Mouse (Mus musculus) neural tube, embryonic 12.5 days (tissue): ENCODE data around the gene Hoxd9. TPM values are rescaled to one million over a fixed set of nuclear protein-coding genes. Genes with fewer than 3 reads are reported as not detected.

Source experiments
- ATAC-seq: fragments of 200-750 bp; cut with Nextera tagmentation; 2 replicates; pipeline ENCODE4 v1.8.0; 2017; ENCODE audit warnings: low read depth, mild to moderate bottlenecking, moderate TSS enrichment, moderate library complexity; ENCODE audit not compliant: low FRiP score
- H3K27ac ChIP-seq: fragments of 300-500 bp; sonication (generic); 2 replicates; pipeline ENCODE4 v1.5.1; 2016
- H3K27me3 ChIP-seq: fragments of 300-500 bp; sonication (generic); replicated peaks from 2 replicates; pipeline ENCODE4 v1.6.1; 2016; ENCODE audit warnings: mild to moderate bottlenecking
- H3K36me3 ChIP-seq: fragments of 300-500 bp; sonication (generic); 2 replicates; pipeline ENCODE4 v1.6.1; 2016; ENCODE audit warnings: mild to moderate bottlenecking
- H3K4me1 ChIP-seq: fragments of 300-500 bp; sonication (generic); 2 replicates; pipeline ENCODE4 v1.6.1; 2016
- H3K4me2 ChIP-seq: fragments of 300-500 bp; sonication (generic); replicated peaks from 2 replicates; pipeline ENCODE4 v1.6.1; 2016; ENCODE audit warnings: mild to moderate bottlenecking
- H3K4me3 ChIP-seq: fragments of 300-500 bp; sonication (generic); 2 replicates; pipeline ENCODE4 v1.5.1; 2016
- H3K9ac ChIP-seq: fragments of 300-500 bp; sonication (generic); 2 replicates; pipeline ENCODE4 v1.6.1; 2016; ENCODE audit warnings: mild to moderate bottlenecking
- H3K9me3 ChIP-seq: fragments of 300-500 bp; sonication (generic); 2 replicates; pipeline ENCODE4 v1.6.1; 2016; ENCODE audit warnings: mild to moderate bottlenecking
- WGBS: fragments of 180-500 bp; shearing (Covaris S2); methylation state at CpG from one replicate; pipeline ENCODE4 v1.1.7; 2016; 5-methylcytosine and 5-hydroxymethylcytosine counted together
- polyA plus RNA-seq: library from polyadenylated mRNA; unstranded; fragments of >200 nt; fragmentation: Nextera tagmentation; extraction: Ambion mirVana; gene quantifications from 2 replicates; pipeline ENCODE4 v1.2.1, GENCODE M21; 2016

The Hoxd9 gene
- polyA plus RNA-seq, 1 experiment from 2014 or later = 34.4 TPM

GRCm38 (mm10) chr2:74670632-74671188, 26.8 kb upstream of the Hoxd9 start:
- WGBS = 3% methylated on average over 3 of the region's 3 CpGs
- H3K4me1 ChIP-seq = peaks cover 28% of the 10 kb centered on the region
- no peak overlapping the region for H3K4me2 ChIP-seq
- H3K9ac ChIP-seq = no peak overlapping the region
- H3K9me3 ChIP-seq = no peaks in the 10 kb centered on the region
- H3K4me3 ChIP-seq = no peak overlapping the region
- H3K36me3 ChIP-seq = no peaks in the 10 kb centered on the region
- H3K27ac ChIP-seq = no peak overlapping the region
- ATAC-seq = no peak
- peaks cover 97% of the 10 kb centered on the region for H3K27me3 ChIP-seq

- no peak for ATAC-seq
- H3K9me3 ChIP-seq = no peaks in the 10 kb centered on the region
- no peak overlapping the region for H3K9ac ChIP-seq
- 4% methylated on average over 5 of the region's 5 CpGs for WGBS
- H3K27me3 ChIP-seq = peaks cover 98% of the 10 kb centered on the region
- no peaks in the 10 kb centered on the region for H3K36me3 ChIP-seq
- H3K4me2 ChIP-seq = peak overlapping the region; percentile 1; the same call in 1 of the 2 replicates
- peaks cover 28% of the 10 kb centered on the region for H3K4me1 ChIP-seq
- H3K4me3 ChIP-seq = no peak overlapping the region
- no peak overlapping the region for H3K27ac ChIP-seq
Observed at GRCm38 (mm10) chr2:74671847-74672246, 25.7 kb upstream of the Hoxd9 start.

GRCm38 (mm10) chr2:74672481-74673362, 24.8 kb upstream of the Hoxd9 start:
- no peaks in the 10 kb centered on the region for H3K9me3 ChIP-seq
- peaks cover 98% of the 10 kb centered on the region for H3K27me3 ChIP-seq
- H3K36me3 ChIP-seq = no peaks in the 10 kb centered on the region
- H3K4me1 ChIP-seq = peaks cover 24% of the 10 kb centered on the region
- 0 out of 2 replicates have a peak overlapping the region, but pooled peaks have one; percentile 29 for H3K9ac ChIP-seq
- peak overlapping the region; percentile 59 for H3K4me2 ChIP-seq
- no peak overlapping the region for H3K27ac ChIP-seq
- peak; percentile 43; the same call in 1 of the 2 replicates for ATAC-seq
- WGBS = under 1% methylated on average over 40 of the region's 40 CpGs
- H3K4me3 ChIP-seq = peak overlapping the region; percentile 24; the same call in 1 of the 2 replicates

GRCm38 (mm10) chr2:74673835-74674425, 23.6 kb upstream of the Hoxd9 start:
- peaks cover 98% of the 10 kb centered on the region for H3K27me3 ChIP-seq
- H3K4me1 ChIP-seq = peaks cover 15% of the 10 kb centered on the region
- no peaks in the 10 kb centered on the region for H3K9me3 ChIP-seq
- under 1% methylated on average over 24 of the region's 24 CpGs for WGBS
- ATAC-seq = no peak
- no peak overlapping the region; the same call in 1 of the 2 replicates for H3K4me2 ChIP-seq
- H3K27ac ChIP-seq = no peak overlapping the region
- no peaks in the 10 kb centered on the region for H3K36me3 ChIP-seq
- H3K9ac ChIP-seq = no peak overlapping the region
- H3K4me3 ChIP-seq = 0 out of 2 replicates have a peak overlapping the region, but pooled peaks have one; percentile 2

- Histone ChIP-seq H3K4me2 (peak within 1 kb of the TSS; percentile 42), H3K9ac (peak within 1 kb of the TSS; percentile 36), H3K27me3 (peaks cover 98% of the 10 kb centered on the region), H3K9me3 (no peaks in the 10 kb centered on the region), H3K4me3 (peak within 1 kb of the TSS; percentile 25), H3K4me1 (peaks cover 15% of the 10 kb centered on the region), H3K36me3 (no peaks in the 10 kb centered on the region), H3K27ac (no peak within 1 kb of the TSS)
- under 1% methylated on average over 47 of the region's 47 CpGs for WGBS
- no peak for ATAC-seq
Observed at GRCm38 (mm10) chr2:74674881-74675665, 22.5 kb upstream of the Hoxd9 start, which contains the start of gene Hoxd12. Gene Hoxd12, plus strand, starts transcription at chr2:74675013.

GRCm38 (mm10) chr2:74675666-74676282, 21.8 kb upstream of the Hoxd9 start:
- Histone ChIP-seq H3K4me2 (peak overlapping the region; percentile 42), H3K4me3 (peak overlapping the region; percentile 25), H3K27ac (no peak overlapping the region), H3K9me3 (no peaks in the 10 kb centered on the region), H3K27me3 (peaks cover 98% of the 10 kb centered on the region), H3K36me3 (no peaks in the 10 kb centered on the region), H3K9ac (peak overlapping the region; percentile 36), H3K4me1 (peaks cover 15% of the 10 kb centered on the region)
- ATAC-seq = no peak
- 3% methylated on average over 24 of the region's 24 CpGs for WGBS

GRCm38 (mm10) chr2:74676376-74677052, 21.0 kb upstream of the Hoxd9 start:
- no peak for ATAC-seq
- 3% methylated on average over 9 of the region's 9 CpGs for WGBS
- Histone ChIP-seq H3K36me3 (no peaks in the 10 kb centered on the region), H3K9me3 (no peaks in the 10 kb centered on the region), H3K27ac (no peak overlapping the region), H3K4me3 (0 out of 2 replicates have a peak overlapping the region, but pooled peaks have one; percentile 25), H3K27me3 (peaks cover 99% of the 10 kb centered on the region), H3K9ac (peak overlapping the region; percentile 36; the same call in 1 of the 2 replicates), H3K4me2 (peak overlapping the region; percentile 42), H3K4me1 (peaks cover 15% of the 10 kb centered on the region)

- ATAC-seq = no peak
- no peaks in the 10 kb centered on the region for H3K9me3 ChIP-seq
- no peak overlapping the region for H3K4me3 ChIP-seq
- no peak overlapping the region for H3K27ac ChIP-seq
- peaks cover 99% of the 10 kb centered on the region for H3K27me3 ChIP-seq
- H3K4me1 ChIP-seq = peaks cover 19% of the 10 kb centered on the region
- H3K9ac ChIP-seq = no peak overlapping the region
- H3K36me3 ChIP-seq = no peaks in the 10 kb centered on the region
- WGBS = 13% methylated on average over 2 of the region's 2 CpGs
- H3K4me2 ChIP-seq = peak overlapping the region; percentile 42
Observed at GRCm38 (mm10) chr2:74677106-74677505, 20.4 kb upstream of the Hoxd9 start.

GRCm38 (mm10) chr2:74678891-74679595, 18.5 kb upstream of the Hoxd9 start, which contains the start of gene Hoxd11:
Gene Hoxd11, plus strand, starts transcription at chr2:74679557.
- peak within 1 kb of the TSS; percentile 26 for H3K27ac ChIP-seq
- no peaks in the 10 kb centered on the region for H3K9me3 ChIP-seq
- peaks cover 99% of the 10 kb centered on the region for H3K27me3 ChIP-seq
- H3K4me2 ChIP-seq = peak within 1 kb of the TSS; percentile 53
- WGBS = under 1% methylated on average over 15 of the region's 15 CpGs
- no peak for ATAC-seq
- peak within 1 kb of the TSS; percentile 50 for H3K4me3 ChIP-seq
- no peaks in the 10 kb centered on the region for H3K36me3 ChIP-seq
- peaks cover 18% of the 10 kb centered on the region for H3K4me1 ChIP-seq
- peak within 1 kb of the TSS; percentile 53 for H3K9ac ChIP-seq

GRCm38 (mm10) chr2:74679596-74679971, 17.9 kb upstream of the Hoxd9 start:
- Histone ChIP-seq H3K9ac (peak overlapping the region; percentile 53), H3K27me3 (peaks cover 99% of the 10 kb centered on the region), H3K4me1 (peaks cover 18% of the 10 kb centered on the region), H3K4me2 (peak overlapping the region; percentile 53), H3K9me3 (no peaks in the 10 kb centered on the region), H3K27ac (peak overlapping the region; percentile 26), H3K36me3 (no peaks in the 10 kb centered on the region), H3K4me3 (peak overlapping the region; percentile 50)
- WGBS = 1% methylated on average over 26 of the region's 26 CpGs
- ATAC-seq = no peak
